Mouse (Mus musculus) monocyte, adult 2 months (primary cell): ENCODE data around the gene Kcnk5.

ENCODE experiments used
- DNase-seq, 2 experiments: peaks; one replicate each; pipeline ENCODE4 v3.0.0; 2022; ENCODE audit warnings: low spot score in 2 of 2, low read depth in 1 of 2

The Kcnk5 gene

DNA sequence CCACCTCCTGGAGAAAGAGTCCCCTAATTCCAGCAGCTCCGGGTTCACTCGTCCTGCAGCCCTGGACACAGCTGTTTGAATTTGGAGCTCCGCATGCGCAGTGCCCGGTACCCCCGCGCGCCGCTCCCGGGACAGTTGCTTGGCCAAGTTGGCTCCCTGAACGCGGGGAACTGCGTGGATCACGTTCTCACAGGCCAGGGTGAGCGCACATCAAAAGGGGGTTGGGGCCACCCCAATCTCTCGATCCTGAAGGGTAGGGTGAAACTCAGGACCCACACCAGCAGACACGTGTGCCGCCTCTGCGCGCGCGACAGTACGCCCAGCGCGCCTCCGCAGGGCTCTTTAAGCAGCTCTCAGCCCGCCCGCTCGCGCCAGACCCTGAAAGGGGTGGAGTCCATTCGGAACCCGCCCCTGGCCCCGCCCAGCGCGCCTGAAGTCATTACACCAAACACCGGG, at the start of gene Kcnk5:
Gene Kcnk5 (minus strand): TSS at position 344 of the 456 bp plus-strand sequence.
- DNase-seq: peak; percentile 11 to 43

DNA sequence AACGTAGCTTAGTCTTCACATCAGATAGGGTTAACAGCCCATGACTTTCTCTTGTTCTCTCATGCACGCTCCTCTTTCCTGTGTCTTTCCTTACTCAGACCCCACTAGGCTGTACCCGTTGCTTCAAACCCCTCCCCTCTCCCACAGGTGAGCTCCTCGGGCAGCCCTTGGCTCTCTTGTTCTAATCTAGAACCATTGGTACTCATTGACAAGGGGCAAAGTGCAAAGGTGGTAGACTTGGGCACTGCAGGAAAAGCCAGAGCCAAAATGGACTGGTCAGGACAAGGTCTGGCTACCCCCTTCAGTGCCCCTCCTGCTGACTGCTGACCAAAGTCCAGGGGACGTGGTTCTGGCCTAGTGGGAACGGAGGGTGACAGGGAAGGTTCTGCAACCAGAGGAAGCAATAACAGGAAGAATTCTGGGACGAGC, 48.5 kb upstream of the Kcnk5 start:
- DNase-seq: no peak

- DNase-seq: no peak
Observed at GRCm38 (mm10) chr14:20229437-20229836, 47.8 kb upstream of the Kcnk5 start.

- no peak for DNase-seq
Observed at GRCm38 (mm10) chr14:20228336-20228735, 46.7 kb upstream of the Kcnk5 start.

DNA sequence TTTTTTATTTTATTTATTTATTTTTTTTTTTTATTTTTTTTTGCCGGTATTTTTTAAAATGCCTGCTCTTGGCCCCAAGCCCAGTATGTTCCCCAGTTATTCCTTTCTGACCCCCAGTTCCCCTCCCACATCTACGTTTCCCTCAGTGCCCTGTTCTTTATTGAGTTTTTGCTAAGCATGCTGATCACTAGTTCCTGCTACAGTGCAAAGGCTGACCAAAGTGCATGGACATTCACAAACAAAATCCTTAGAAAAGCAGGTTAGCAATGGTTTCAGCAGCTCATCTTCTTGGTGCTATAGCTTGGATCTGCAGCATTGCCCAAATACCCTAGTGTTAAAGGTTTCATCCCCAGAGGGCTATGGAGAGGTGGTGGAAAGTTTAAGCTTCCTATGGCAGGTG, 45.4 kb upstream of the Kcnk5 start:
- DNase-seq: no peak

DNA sequence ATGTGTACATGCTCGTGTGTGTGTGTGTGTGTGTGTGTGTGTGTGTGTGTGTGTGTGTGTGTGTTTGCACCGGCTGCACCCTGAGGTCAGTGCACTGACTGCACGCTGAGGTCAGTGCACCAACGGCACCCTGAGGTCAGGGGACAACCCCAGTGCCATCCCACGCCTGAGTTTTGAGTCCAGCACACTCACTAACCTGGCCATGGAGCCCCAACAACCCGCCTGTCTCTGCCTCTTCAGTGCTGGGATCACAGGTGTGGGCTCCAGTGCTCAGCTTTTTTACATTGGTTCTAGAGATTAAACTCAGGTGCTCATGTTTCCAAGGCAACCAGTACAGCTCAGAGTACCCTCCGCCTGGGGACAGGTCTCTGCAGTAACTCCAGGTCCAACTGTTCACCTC, 44.9 kb upstream of the Kcnk5 start:
- DNase-seq: no peak

DNA sequence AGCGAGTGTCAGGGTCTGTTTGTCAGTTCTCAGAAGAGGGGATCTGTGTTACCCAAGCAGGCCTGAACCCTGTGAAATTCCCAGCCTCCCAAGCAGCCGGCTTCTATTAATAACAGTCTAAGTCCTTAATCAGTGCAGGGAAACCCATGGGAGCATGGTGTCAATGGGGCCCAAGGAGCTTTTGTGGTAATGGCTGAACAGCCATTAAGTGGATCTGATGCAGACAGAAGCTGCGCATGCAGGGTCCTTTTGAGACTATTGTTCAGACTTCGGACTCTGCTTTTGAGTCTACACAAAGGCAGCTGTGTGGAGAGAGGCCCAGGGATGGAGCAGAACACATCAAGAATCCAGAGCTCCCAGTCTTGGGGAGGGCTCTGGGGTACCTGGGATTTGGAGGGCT, 43.9 kb upstream of the Kcnk5 start:
- no peak for DNase-seq

- DNase-seq: no peak
Observed at GRCm38 (mm10) chr14:20224576-20225218, 43.1 kb upstream of the Kcnk5 start.

DNA sequence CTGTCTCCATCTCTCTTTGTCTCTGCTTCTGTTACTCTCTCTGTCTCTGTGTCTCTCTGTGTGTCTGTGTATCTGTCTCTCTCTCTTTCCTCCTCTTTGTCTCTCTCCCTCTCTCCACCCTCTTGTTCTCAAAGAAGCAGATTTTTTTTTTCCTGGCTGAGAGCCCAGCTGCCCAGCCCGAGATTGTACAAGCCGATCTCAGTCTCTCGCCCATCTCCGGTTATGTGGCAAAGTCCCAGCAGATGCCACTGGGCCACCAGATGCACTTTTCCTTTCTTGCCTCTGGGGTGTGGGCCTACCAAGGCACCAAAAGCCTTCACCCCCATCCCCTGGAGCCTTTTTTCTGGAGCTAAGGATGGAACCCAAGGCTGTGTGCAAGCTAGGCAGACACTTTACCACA, 42.6 kb upstream of the Kcnk5 start:
- no peak for DNase-seq

DNA sequence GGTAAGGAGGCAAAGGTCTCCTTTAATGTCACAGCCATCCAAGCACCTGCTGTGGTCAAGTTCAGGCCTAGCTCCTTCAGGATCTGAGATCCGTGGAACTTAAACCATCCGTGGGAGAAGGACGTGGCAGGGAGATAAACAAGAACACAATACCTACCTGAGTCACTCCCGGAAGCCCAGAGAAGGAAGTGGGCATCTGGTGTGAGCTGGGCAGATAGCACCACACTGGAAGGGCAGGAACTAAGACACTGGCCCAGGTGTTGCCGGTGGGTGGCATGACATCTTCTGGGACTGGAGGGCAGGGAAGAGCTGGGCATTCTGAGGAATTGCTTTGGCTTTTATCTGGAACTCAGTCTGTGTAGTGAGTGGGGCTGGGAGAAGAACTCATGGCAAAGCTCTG, 41.6 kb upstream of the Kcnk5 start:
- DNase-seq: no peak

DNA sequence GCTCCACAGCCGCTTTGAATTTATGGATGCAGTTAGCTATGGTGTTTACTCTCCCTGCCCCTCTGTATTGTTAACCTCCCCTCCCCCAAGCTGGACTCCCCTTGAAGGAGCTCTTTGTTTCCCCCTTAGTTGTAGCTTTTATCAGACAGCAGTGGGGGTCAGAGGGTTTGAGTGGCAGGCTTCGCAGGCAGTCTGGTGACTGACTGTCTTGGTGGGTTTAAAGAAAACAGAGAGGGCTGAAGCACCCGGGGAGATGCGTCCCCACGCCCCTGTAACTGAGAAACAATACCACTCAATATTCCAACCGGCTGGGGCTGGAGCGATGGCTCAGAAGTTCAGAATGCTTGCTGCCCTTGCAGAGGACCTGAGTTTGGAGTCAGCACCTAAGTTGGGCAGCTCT, 39.5 kb upstream of the Kcnk5 start:
- no peak for DNase-seq

GRCm38 (mm10) chr14:20219849-20220248, 38.2 kb upstream of the Kcnk5 start:
- no peak for DNase-seq

- DNase-seq: no peak
Observed at GRCm38 (mm10) chr14:20217299-20217864, 35.8 kb upstream of the Kcnk5 start.

DNA sequence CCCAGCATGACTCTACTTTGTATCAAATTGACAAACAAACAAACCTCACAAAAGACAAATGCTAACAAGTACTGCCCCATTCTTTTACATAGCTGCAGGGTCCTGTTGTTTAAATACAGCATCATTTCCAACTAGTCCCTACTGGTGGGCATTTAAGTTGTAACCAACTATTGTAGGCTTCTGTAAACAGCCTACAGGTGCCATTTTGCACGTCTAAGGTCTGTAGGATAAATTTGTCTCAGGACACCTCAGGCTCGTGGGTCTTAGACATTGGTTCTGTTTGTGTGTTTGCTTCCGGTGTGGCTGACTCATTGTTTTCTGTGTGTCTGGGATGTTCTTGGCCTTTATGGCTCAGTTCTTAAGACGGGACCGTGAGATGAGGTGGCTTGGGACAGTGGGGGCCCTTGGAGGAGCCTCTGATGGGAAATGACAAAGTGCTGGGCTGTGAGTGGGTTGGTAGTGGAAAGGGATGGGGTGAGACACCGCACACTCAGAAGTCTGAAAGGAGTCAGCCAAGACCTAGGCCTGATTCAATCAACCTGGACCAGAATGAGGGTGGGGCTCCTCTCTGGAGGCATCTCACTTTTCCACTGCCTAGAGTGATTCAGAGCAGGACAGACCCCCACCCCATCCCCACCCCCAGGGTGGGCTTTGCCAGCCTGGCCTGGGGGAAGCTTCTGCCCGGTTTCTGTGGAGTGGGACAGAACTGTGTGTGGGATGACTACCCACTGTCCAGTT, 35.1 kb upstream of the Kcnk5 start:
- no peak for DNase-seq

- no peak for DNase-seq
Observed at GRCm38 (mm10) chr14:20215826-20216225, 34.2 kb upstream of the Kcnk5 start.

GRCm38 (mm10) chr14:20214125-20214524, 32.5 kb upstream of the Kcnk5 start:
- no peak for DNase-seq

DNA sequence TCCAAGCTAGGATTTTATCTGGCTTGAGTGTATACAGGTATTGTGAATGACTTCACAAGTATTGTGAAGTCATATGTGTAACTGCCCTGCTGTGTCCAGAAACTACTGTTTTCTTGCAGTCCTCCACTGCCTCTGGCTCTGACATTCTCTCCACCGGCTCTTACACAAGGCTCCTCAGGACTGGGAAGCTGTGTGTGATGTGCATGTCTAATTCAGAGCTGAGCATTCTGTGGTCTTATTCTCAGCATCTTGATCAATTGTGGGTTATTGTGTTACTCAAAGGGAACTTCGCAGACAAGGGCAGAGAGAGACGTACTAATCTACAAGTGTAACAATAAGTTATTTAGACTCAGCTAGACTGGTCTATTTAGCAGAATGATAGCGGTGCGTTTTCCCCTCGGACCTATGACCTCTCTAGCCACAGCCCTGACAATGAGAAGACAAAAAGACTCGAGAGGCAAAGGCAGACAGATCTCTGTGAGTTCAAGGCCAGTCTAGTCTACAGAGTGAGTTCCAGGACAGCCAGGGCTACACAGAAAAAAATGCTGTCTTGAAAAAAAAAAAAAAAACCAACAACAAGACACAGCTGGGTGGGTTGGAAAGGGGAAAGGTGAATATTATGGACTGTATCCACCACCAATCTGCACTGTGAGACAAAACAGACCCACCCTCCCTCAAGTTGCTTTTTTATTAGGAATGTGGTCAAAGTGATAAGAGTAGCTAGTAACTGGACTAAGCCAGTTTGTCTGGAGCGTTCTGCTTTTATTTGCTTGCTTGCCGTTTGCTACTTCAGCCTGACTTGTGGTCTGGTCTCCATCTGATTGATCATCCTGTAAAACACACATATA, 30.4 kb upstream of the Kcnk5 start:
- DNase-seq: no peak

DNA sequence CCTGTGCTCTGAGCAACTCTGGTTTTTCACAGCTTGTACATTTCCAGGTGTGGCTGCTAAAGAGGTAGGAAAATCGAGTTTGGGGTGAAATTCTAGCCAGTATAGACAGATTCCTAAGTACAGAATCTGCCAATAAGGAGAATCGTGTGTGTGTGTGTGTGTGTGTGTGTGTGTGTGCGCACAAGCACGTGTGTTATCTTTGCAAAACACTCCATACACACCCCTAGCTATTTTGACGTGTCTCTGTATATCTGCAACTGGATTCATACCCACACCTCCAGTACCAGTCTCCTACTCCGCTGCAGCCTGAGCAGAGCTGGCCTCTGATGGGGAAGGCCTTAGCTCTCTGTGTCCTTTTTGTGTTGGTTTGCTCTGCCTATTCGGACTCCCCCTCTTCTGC, 28.3 kb upstream of the Kcnk5 start:
- no peak for DNase-seq

DNA sequence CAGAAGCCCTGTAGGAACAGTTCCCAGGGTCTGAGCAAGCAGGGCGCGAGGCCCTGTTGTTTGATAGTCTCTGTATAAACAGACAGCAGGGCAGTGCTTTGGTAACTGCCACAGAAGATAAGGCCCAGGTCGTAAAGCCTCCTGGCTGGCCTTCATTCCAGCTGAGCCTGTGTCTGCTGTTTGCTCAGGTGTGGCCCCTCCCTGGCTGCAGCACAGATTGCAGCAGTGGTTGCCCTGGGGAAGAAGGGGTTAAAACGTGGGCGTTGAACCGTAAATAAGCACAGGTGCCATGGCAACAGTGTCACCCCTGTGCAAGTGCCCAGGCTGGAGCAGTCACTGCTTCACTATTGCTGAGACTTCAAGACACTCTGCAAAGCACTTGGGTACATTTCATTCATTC, 26.8 kb upstream of the Kcnk5 start:
- DNase-seq: no peak

DNA sequence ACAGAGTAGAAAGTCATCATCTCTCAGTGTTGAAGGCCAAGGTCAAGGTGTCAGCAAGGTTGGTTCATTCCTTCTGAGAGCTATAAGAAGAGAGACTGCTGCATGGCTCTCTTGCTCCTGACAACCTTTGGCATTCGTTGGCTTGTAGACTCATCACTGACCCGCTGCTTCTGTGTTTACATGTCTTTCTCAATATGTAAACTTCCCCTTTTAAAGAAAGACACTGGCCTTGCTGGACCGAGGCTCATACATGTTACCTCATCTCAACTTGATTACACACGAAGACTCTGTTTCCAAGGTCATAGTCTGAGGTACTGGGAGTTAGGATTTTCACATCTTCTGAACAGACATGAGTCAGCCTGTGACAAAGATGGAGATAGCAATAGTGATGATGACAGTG, 24.1 kb upstream of the Kcnk5 start:
- DNase-seq: no peak

- DNase-seq: no peak
Observed at GRCm38 (mm10) chr14:20203301-20203700, 21.7 kb upstream of the Kcnk5 start.
